Mouse (Mus musculus) naive thymus-derived CD4-positive, alpha-beta T cell, adult 5 months (primary cell): ENCODE data around the gene Gns. TPM values are rescaled to one million over a fixed set of nuclear protein-coding genes. Genes with fewer than 3 reads are reported as not detected.

Source experiments
- polyA plus RNA-seq: library from polyadenylated mRNA; unstranded; fragments of 100-300 nt; shearing (Covaris generic); gene quantifications from one replicate; pipeline ENCODE4 v1.2.1, GENCODE M21; 2017

Gene Gns
- polyA plus RNA-seq, result 30.5 TPM

GRCm38 (mm10) chr10:121364801-121365564 is at the start of gene Gns:
Gene Gns, plus strand, starts transcription at chr10:121365090.

DNA sequence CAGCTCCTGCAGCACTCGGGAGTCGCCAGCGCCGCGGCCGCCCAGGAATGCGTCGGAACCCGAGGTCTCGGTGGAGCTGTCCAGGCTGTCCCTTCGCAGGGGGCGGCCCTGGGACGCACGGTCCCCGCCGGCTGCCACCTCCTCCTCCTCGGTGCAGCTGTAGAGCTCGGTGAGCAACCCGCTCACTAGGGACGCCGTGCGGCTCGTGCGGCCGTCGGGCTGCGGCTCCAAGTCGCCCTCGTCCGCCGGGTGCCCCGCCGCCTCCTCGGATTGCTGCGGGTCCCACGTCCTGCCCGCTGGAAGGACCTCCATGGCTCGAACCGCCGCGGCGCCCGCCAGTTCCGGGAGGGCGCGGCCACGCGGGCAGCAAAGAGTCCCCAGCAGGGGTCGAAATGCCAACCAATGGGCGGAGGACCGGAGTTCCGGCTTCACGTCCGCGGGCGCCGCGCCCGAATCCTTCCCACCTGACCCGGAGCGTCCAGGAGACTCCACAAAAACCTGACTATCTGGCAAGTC is 13.8 kb upstream of the Gns start, which contains the start of gene Tbc1d30:
TSS of gene Tbc1d30 (minus strand) at position 213 of the 516 bp plus-strand sequence.

Other genes with a start within 250 kb of the Gns start
- gene Tbc1d30, start 13.8 kb upstream of the Gns start, polyA plus RNA-seq, result 42.5 TPM
- 118 TPM for gene Rassf3, start 111.3 kb downstream of the Gns start, polyA plus RNA-seq
- gene Tbk1, start 221.7 kb downstream of the Gns start, polyA plus RNA-seq, result 77.0 TPM